Mouse (Mus musculus) liver, embryonic 12.5 days (tissue): Measurements from ENCODE around the gene Sik2. TPM values are rescaled to one million over a fixed set of nuclear protein-coding genes. Genes with fewer than 3 reads are reported as not detected.

ENCODE experiments used
- ATAC-seq: fragments of 200-750 bp; cut with Nextera tagmentation; 2 replicates; pipeline ENCODE4 v1.8.0; 2017; ENCODE audit warnings: moderate number of reproducible peaks, mild to moderate bottlenecking, moderate library complexity
- H3K27ac ChIP-seq: fragments of 300-500 bp; sonication (generic); 2 replicates; pipeline ENCODE4 v1.5.1; 2016; ENCODE audit warnings: mild to moderate bottlenecking
- H3K27me3 ChIP-seq: fragments of 300-500 bp; sonication (generic); replicated peaks from 2 replicates; pipeline ENCODE4 v1.6.1; 2016; ENCODE audit warnings: mild to moderate bottlenecking, moderate library complexity
- H3K36me3 ChIP-seq: fragments of 300-500 bp; sonication (generic); 2 replicates; pipeline ENCODE4 v1.6.1; 2016; ENCODE audit warnings: mild to moderate bottlenecking, moderate library complexity
- H3K4me1 ChIP-seq: fragments of 300-500 bp; sonication (generic); 2 replicates; pipeline ENCODE4 v1.6.1; 2016
- H3K4me2 ChIP-seq: fragments of 300-500 bp; sonication (generic); 2 replicates; pipeline ENCODE4 v1.6.1; 2016; ENCODE audit warnings: mild to moderate bottlenecking, moderate library complexity
- H3K4me3 ChIP-seq: fragments of 300-500 bp; sonication (generic); 2 replicates; pipeline ENCODE4 v1.5.1; 2016; ENCODE audit warnings: mild to moderate bottlenecking, moderate library complexity
- H3K9ac ChIP-seq: fragments of 300-500 bp; sonication (generic); 2 replicates; pipeline ENCODE4 v1.6.1; 2016; ENCODE audit warnings: mild to moderate bottlenecking, moderate library complexity
- H3K9me3 ChIP-seq: fragments of 300-500 bp; sonication (generic); replicated peaks from 2 replicates; pipeline ENCODE4 v1.6.1; 2016; ENCODE audit warnings: mild to moderate bottlenecking, moderate library complexity
- WGBS: fragments of 180-500 bp; shearing (Covaris S2); methylation state at CpG from one replicate; pipeline ENCODE4 v1.1.7; 2016; ENCODE audit not compliant: insufficient replicate concordance; 5-methylcytosine and 5-hydroxymethylcytosine counted together
- polyA plus RNA-seq: library from polyadenylated mRNA; unstranded; fragments of >200 nt; fragmentation: Nextera tagmentation; extraction: Ambion mirVana; gene quantifications from 2 replicates; pipeline ENCODE4 v1.2.1, GENCODE M21; 2016

The Sik2 gene
- polyA plus RNA-seq, 1 experiment from 2014 or later, result 12.3 TPM

- peak overlapping the region; percentile 68; the same call in 1 of the 2 replicates for H3K27ac ChIP-seq
- ATAC-seq, result no peak
Observed at GRCm38 (mm10) chr9:50847606-50848368, 161.1 kb downstream of the Sik2 start.

GRCm38 (mm10) chr9:50847133-50847532, 161.7 kb downstream of the Sik2 start:
- H3K36me3 ChIP-seq, result peaks cover 22% of the 10 kb centered on the region
- ATAC-seq, result no peak
- 88% methylated on average over 6 of the region's 6 CpGs for WGBS
- peaks cover 43% of the 10 kb centered on the region for H3K4me1 ChIP-seq
- no peaks in the 10 kb centered on the region for H3K9me3 ChIP-seq
- no peaks in the 10 kb centered on the region for H3K27me3 ChIP-seq
- no peak overlapping the region for H3K4me3 ChIP-seq
- no peak overlapping the region for H3K4me2 ChIP-seq
- H3K27ac ChIP-seq, result peak overlapping the region; percentile 1; the same call in 1 of the 2 replicates
- no peak overlapping the region for H3K9ac ChIP-seq

More at GRCm38 (mm10) chr9:50847606-50848368, 161.1 kb downstream of the Sik2 start:
- Histone ChIP-seq H3K27me3 (no peaks in the 10 kb centered on the region), H3K4me3 (no peak overlapping the region), H3K9me3 (no peaks in the 10 kb centered on the region), H3K4me1 (peaks cover 49% of the 10 kb centered on the region), H3K36me3 (peaks cover 20% of the 10 kb centered on the region), H3K4me2 (0 out of 2 replicates have a peak overlapping the region, but pooled peaks have one; percentile 4), H3K9ac (0 out of 2 replicates have a peak overlapping the region, but pooled peaks have one; percentile 18)
- 70% methylated on average over 12 of the region's 12 CpGs for WGBS

- Histone ChIP-seq H3K27me3 (no peaks in the 10 kb centered on the region), H3K4me2 (no peak overlapping the region), H3K9ac (no peak overlapping the region), H3K9me3 (no peaks in the 10 kb centered on the region), H3K4me3 (no peak overlapping the region), H3K36me3 (peaks cover 22% of the 10 kb centered on the region), H3K4me1 (peaks cover 44% of the 10 kb centered on the region), H3K27ac (no peak overlapping the region)
- 69% methylated on average over 9 of the region's 9 CpGs for WGBS
- no peak for ATAC-seq
Observed at GRCm38 (mm10) chr9:50845547-50845946, 163.3 kb downstream of the Sik2 start.

- peaks cover 44% of the 10 kb centered on the region for H3K4me1 ChIP-seq
- H3K27me3 ChIP-seq, result no peaks in the 10 kb centered on the region
- H3K4me2 ChIP-seq, result no peak within 1 kb of the TSS
- peaks cover 22% of the 10 kb centered on the region for H3K36me3 ChIP-seq
- H3K4me3 ChIP-seq, result no peak within 1 kb of the TSS
- H3K27ac ChIP-seq, result no peak within 1 kb of the TSS
- no peaks in the 10 kb centered on the region for H3K9me3 ChIP-seq
- WGBS, result 85% methylated on average over 3 of the region's 3 CpGs
- ATAC-seq, result no peak
- no peak within 1 kb of the TSS for H3K9ac ChIP-seq
Observed at GRCm38 (mm10) chr9:50845081-50845480, 163.8 kb downstream of the Sik2 start, which contains the start of gene Ppp2r1b. Ppp2r1b (plus strand) TSS chr9:50845301.

Other genes with a start within 250 kb of the Sik2 start
- gene Fdxacb1, start 240.8 kb downstream of the Sik2 start, polyA plus RNA-seq, result 11.5 and 13.7 TPM in 2 replicates
- 20.9 and 23.1 TPM in 2 replicates for gene Alg9, start 234.1 kb downstream of the Sik2 start, polyA plus RNA-seq
- gene 1110032A03Rik, start 233.6 kb downstream of the Sik2 start, polyA plus RNA-seq, result 14.5 and 15.1 TPM in 2 replicates
- 131 and 137 TPM in 2 replicates for gene Ppp2r1b, start 163.8 kb downstream of the Sik2 start, polyA plus RNA-seq
- gene Btg4, start 51.8 kb upstream of the Sik2 start, polyA plus RNA-seq, result not detected in 2 replicates
- gene Layn, start 68.0 kb upstream of the Sik2 start, polyA plus RNA-seq, result 2.2 and 2.6 TPM in 2 replicates
- not detected in 2 replicates for gene 4833427G06Rik, start 93.0 kb upstream of the Sik2 start, polyA plus RNA-seq
- gene Gm32742, start 156.4 kb upstream of the Sik2 start, polyA plus RNA-seq, result 0.02 and 0.04 TPM in 2 replicates
- 0.05 TPM in 1 of 2 replicates, not detected in the other for gene Pou2af1, start 204.6 kb upstream of the Sik2 start, polyA plus RNA-seq